Mouse (Mus musculus) T-helper 2 cell (primary cell): ENCODE measurements at regions not wholly inside any gene's neighbourhood (a gene's known extent, or its start where the extent isn't known, plus 50 kb on each side); places are given as distances from the start of the nearest gene placed in this dataset.

Source experiments
- in situ Hi-C: fragments of 300-600 bp; cut with MboI, MseI; formaldehyde crosslinking; loops from one replicate; pipeline ENCODE4 v1.15.1; 2025; ENCODE audit warnings: high pct_unique_total_duplicates

DNA sequence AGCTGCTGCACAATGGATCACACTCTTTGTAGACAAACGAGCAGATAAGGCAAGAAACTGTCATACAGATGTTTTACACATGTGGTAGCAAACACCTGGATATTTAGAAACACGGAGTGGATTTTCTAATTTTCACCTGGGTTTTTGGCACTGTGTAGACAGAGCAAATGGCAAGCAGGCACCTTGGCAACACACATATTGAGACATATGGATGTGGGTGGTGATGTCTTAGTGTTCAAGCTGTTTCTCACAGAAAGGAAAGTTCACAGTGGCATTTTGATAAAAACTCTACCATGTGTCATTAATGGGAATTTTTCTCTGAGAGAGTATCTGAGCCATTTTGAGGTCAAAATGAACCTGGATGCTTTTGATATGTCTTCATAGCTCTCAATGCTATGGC is 417.9 kb upstream of the Megf9 start:
- in situ Hi-C loops = loop anchor here (10.0 kb wide), 1 partner anchor 168 kb away; no protein-coding TSS in a partner anchor

DNA sequence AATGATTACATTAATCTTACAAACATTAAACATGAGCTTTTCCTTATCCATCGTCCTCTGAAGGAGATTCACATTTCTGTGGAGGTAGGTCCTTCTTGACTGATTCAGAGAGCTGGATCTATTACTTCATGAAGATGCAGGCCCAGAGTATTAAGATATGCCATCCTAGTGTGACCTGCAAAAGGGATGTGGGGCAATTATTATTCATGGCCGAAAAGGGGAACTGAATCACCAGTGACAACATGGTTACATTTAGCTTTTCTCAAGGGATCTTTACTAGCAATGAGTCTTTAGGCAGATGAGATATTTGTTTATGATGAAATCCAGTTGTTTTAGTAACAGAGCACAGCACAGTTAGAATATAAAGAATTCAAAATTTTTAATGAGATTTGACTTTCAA is 405.4 kb upstream of the Megf9 start:
- in situ Hi-C loops = no loop called here

DNA sequence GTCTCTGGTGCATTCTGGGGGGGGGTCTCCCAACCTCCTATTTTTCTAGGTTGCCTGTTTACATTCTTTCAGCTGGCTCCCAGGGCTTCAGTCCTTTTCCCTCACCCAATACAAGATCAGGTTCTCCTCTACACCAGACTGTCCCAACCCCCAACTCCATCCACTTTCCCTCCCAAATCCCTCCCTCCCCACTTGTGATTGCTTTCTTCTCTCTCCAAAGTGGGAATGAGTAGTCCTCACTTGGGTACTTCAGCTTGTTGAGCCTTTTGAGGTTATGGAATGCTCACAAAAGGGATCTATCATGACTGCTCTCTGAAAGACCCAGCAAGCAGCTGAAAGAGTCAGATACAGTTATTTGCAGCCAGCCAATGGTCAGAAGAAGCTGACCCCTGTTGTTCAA is 399.3 kb upstream of the Megf9 start:
- in situ Hi-C loops = no loop called here

DNA sequence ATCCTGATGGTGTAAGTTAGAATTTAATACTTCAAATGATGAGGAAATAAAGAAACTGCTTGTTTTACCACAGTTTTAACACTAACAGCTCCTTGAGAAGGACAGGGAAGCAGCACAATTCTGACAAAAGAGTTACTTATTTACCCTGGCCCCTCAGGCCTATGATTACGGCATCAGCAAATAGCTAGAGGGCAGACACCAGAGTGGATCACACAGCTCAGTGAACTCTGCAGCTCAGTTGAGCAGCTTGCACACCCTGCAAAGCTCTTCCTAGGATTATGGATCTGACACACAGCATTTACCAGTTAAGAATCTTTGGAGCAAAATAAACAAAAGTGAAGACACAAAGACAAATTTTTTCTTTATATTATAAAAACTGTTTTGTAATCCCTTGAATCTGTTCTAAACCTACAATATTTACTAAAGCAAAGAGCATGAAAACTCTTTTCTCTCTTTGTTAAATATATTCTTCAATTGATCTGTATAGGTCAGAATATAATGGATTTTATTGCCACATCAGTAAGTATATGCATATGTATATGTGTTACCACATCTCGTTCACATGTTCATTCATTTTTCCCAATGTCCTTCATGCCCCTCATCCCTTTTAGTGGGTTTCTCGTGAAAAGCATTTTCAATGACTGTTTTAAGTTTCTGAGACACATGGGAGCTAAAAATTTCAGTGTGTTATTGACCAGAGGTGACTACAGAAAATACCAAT is 387.3 kb upstream of the Megf9 start:
- in situ Hi-C loops = no loop called here

DNA sequence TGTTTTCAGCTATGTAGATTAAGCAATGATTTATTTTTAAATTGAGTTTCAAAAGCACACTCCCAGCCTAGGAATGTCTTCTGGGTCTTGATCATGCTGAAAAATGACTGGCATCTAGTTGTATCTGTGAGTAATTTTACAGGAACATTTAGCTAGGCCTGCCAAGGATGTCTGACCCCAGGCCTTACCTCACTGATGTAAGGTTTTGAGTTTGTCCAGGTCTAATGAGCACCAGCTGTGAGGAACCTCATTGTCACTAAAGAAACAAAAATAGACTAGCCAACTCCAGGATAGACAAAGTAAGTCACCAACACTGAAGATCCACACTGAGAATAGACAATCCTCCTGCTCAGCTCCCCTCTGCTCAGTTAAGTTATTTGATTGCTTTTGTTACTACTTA is 379.8 kb upstream of the Megf9 start:
- in situ Hi-C loops = no loop called here

DNA sequence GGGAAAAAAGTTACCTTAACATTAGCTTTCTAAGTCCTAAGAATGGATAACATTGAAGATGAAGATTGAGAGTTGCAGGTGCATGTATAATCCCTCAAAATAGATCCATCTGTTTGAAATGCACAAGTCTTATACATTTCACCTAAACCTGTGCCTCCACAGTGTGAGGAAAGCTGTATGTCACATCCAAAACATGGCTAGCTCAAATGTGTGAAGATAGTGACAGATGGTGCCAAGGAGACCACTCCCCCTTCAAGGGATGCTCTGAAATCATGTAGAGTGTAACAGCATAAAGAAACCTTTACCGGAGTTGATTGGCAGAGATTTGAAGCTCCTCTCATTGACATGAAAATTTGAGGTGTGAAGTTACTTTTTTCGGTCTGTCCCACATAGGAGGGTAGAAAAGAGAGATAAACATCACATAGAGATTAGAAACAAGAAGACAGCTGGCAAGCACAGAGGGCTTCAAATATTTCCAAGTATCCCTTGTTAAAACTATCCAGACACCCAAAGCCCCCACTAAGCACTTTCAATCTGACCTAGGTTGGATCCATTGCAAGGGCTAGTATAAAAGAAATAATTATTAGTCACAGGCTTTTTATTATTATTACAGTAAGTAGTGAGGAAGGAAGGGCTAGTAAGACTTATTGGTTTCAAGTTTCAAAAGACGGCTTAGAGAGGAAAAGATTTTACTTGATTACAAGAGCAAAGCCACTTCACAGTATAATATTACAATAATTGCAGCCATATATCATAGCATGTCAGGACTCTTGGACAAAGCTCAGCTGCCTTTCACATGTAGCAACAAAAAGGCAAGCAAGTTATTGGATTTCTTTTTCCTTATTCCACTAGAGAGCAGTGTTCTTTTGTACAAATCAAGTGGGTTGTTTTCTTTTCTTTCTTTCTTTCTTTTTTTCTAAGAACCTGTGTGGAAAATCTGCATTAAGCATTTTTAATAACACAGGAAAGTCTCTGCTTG is 372.3 kb upstream of the Megf9 start:
- in situ Hi-C loops = no loop called here
